Mouse (Mus musculus) T-helper 17 cell (primary cell): ENCODE measurements around the gene Lpar6.

Experiments used
- in situ Hi-C, 2 experiments: fragments of 300-600 bp; cut with MboI, MseI; formaldehyde crosslinking; loops; 1 replicate in 1 of 2; 2 replicates in 1 of 2; pipeline ENCODE4 v1.15.1; 2025; ENCODE audit warnings: high pct_unique_total_duplicates in 2 of 2

Gene Lpar6

DNA sequence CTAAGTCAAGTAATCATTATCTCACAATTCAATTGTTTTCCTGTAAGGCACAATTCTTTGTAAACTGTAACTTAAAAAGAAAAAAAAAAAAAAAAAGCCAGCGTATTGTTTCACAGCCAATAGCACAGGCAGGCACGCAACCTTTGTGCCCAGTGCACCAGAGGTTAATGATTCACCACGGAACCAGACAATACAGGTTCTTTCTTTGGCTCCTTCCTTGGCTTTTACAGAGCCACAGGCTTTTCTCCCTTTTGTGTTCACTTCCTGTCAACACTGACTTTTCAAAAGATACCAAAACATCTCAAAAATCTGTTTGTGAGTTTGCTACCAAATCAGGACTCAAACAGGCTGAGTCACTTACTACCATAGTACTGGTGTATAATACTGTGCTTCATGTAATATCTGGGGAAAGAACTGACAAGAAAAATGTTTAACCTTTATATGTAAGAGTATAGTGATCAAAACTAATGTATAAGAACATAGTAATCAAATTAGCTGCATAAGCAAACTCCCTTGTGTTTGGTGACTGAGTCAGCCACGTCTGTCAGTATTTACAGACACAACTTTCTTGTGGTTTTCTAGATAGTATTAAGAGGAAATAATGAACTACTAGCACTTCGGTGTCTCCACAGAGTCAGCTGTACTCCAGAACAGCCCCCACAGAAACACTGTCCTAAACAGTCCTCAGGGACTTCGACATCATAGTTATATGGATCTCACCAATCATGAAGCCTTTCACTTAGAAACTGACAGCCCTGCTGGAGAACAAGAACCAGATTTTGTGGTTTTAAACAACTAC is 16.0 kb downstream of the Lpar6 start:
- in situ Hi-C loops, result loop anchor here in 1 of 2 experiments (5.0 kb wide), 1 partner anchor 146 kb away; no protein-coding TSS in a partner anchor

DNA sequence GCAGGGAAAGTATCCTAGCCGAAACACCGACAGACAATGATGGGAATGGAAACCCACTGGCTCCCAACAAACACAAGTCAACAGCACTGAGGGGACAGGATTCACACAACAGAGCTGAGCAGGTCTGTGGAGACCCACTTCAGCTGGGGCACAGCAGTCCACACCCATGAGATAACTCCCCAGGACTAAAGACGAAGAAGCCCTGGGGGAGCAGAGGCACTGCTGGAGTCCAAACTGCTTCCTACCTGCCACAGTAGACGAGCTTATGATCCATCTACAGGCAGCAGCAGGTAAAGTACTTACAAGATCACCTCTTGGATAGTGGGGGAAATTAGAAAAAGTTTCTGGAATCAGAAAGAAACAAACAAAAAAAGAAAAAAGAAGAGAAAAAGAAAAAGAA is 16.7 kb downstream of the Lpar6 start:
- in situ Hi-C loops, result loop anchor here in 1 of 2 experiments (5.0 kb wide), 1 partner anchor 147 kb away; no protein-coding TSS in a partner anchor

DNA sequence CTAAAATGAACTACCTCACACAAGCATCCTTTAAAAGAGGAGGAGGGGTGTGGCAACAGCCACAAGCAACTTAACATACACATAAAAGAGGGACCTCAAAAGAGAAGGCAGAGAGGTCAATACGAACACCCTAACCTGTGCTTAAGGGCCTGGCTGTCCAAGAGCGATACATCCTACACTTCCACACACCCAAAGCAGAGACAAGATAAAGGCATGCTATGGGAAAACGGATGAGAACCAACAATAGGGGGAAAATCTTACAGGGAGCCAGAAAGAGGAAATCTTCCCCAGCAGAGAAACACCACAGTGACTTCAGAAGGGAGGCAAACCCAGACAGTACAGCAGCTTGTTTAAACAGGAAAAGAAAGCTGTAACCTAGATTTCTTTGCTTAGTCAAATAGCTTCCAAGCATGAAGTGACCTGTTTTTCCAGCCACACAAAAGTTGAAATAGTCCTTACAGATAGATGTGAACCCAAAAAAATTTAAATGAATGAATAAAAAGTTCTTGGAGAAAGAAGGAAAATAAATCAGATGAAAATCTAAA is 17.8 kb downstream of the Lpar6 start:
- in situ Hi-C loops, result no loop called here

DNA sequence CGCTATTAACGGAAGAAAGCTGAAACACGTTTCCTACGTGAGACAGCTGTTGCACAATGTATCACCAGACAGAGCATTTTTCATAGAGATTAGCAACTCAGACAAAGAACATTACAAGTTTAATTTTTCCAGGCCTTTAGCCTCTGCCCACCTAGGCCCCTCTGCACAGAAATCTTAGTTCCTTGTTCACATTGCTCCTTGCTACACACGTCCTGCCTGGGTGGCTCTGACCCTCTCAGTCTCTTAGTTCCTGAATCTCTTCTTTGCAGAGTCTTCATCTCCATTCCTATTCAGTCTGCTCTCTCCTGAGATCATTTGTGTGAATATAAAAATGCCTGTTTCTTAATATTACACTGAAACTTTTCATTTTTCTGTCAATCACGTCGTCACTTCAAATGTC is 19.7 kb downstream of the Lpar6 start:
- in situ Hi-C loops, result no loop called here

DNA sequence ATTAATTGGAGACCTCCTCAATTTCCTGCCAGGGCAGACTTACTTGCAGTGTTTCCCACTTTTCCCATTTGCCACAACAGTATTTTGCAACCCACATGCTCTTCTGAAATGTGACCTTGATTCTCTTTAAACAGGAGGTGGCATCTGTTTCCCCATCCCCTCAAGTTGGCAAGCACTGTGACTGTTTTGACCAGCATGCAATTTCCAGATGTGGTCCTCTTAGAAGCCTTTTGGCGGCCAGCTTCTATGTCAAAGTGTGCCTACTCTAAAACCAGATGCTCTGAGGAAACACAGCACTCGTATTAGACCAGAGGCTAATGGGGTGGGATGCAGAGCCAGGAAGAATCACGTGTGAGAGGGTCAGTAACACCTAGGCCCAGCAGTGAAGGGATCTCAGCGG is 20.5 kb downstream of the Lpar6 start:
- in situ Hi-C loops, result no loop called here

DNA sequence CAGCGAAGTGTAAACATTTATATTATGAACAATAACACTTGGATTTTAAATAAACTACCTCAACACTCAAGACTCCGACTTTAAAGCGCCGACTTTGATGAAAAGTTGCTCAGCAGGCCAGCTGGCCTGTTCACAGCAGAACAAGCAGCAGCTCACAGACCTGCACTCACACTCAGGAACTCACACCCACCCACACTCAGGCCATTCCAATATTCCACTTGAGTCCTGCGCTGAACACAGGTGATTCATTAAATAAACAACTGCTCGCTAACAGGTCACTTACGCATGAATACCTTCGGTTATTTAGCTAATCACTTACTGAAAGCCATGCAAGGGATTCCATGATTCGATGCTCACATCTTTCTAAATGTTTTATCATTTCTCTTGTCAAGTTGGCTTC is 24.5 kb downstream of the Lpar6 start:
- in situ Hi-C loops, result no loop called here

DNA sequence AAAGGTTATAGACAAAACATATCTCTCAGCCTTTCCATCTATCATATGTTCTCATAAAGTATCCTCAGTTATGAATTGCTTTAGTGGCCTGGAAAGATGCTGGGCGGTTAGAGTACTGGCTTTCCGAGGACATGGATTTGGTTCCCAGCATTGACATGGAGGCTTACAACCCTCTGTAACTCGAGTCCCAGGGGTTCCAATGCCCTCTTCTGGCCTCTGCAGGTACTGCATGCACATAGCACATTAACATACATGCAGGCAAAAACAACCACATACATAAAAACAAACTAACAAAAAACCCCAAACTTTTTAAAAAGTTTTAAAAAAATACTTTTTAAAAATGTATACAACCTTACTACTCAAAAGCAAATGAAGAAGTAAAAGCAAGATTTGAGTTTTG is 28.5 kb downstream of the Lpar6 start:
- in situ Hi-C loops, result loop anchor here in 1 of 2 experiments (5.0 kb wide), 1 partner anchor 44 kb away; no protein-coding TSS in a partner anchor

DNA sequence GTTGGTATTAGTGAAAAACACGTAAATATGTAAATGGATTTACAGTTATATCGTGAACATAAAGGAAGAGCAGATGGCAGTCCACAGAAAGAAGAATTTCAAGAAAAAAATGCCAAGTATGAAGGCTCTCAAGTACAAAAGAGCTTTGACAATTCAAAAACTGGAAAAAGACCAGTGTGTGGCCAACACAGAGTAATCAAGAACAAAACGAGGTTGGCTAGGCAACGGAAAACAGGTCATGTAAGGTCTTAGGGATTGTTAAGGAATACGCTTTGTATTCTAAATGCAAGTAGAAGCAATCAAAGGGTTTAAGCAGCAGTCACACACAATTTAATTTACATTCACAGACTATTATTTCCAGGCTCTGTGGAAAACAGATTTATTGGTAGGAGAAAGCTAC is 34.1 kb downstream of the Lpar6 start:
- in situ Hi-C loops, result loop anchor here in 1 of 2 experiments (5.0 kb wide), 1 partner anchor 45 kb away; no protein-coding TSS in a partner anchor

DNA sequence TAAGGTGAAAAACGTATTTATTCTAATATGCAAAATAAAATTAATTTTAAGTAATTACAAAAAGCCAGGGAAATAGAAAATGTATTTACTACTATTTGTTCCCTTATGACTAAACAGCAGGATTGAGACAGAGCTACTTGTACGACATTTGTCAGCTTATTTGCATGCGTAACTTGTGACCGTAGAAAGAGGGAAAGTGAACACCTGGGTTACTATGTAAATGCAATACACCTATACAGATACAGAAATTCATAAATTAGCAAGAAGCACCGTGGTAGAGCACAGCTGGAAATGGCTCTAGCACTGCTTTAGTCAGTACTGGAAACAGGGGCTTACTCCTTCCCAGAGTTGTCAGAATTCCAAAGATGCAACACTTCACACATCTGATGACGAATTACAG is 41.4 kb downstream of the Lpar6 start:
- in situ Hi-C loops, result no loop called here

DNA sequence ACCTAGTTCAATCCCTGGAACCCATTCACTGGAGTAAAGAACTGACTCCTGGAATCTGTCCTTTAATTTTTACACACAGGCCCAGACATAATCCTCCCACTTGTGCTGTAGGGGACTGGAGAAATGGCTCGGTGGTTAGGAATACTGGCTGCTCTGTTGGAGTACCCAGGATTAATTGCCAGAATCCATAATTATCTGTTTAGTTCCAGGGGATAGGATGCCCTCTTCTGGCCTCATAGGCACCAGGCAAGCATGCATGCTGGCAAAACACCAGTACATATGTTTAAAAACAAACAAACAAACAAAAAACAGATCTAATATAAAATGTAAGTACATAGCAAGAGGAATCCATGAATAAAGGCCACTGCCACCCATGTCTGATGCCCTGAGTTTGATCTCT is 43.3 kb downstream of the Lpar6 start:
- in situ Hi-C loops, result no loop called here

DNA sequence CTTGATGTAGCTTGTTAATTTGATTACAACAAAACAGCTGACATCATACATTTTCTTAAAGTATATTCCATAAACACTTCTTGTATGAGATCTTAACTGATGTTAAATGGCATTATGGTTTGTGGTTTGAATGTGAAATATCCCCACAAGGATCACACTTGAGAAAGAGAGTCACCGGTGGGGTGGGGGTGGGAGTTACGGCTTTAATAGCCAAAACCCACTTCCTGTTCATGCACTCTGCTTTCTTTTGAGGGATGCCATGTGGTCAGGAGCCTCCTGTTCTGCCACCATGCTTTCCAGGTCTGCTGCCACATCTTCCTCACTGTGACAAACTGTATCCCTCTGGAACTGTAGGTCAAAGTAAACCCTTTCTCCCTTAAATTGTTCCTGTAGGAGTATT is 52.2 kb downstream of the Lpar6 start:
- in situ Hi-C loops, result no loop called here

DNA sequence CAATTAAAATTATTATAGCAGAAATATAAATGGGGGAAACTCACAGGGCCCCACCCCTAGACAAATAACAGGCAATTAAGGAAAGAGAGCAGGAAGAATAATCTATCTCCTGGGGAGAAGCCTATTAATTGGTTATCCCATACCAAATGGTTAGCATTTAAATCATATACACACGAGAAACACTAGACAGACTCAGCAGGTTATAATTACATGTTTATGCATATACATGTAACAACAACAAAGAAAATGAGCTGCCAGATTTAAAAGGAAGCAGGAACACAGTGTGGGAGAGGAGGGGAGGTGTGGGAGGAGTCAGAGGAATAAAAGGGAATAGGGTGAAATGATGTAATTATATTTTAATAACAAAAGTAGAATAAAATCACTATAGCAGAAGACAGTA is 54.7 kb downstream of the Lpar6 start:
- in situ Hi-C loops, result no loop called here
